Mouse (Mus musculus): Measurements from ENCODE around the gene Sez6l2. TPM values are rescaled to one million over a fixed set of nuclear protein-coding genes. Genes with fewer than 3 reads are reported as not detected.

Gene Sez6l2
- polyA plus RNA-seq, 1 experiment: 364 TPM

GRCm38 (mm10) chr7:127011717-127012116, 61.4 kb downstream of the Sez6l2 start:
- H3K4me1 ChIP-seq (ENCODE audit: control insufficient read depth, insufficient read depth, low read length): peaks cover 54% of the 10 kb centered on the region
- peak in 1 of 2 experiments; percentile 46 for DNase-seq
- no peak overlapping the region for H3K4me3 ChIP-seq (replicated peaks; ENCODE audit: insufficient read depth, low read depth, low read length)
- peak overlapping the region; percentile 2; the same call in 1 of the 2 replicates for H3K27ac ChIP-seq (ENCODE audit: insufficient read depth, low read length)
- no peaks in the 10 kb centered on the region for H3K27me3 ChIP-seq (ENCODE audit: control insufficient read depth, insufficient read depth, low read length)
- no peak for TF ChIP-seq CTCF (IDR thresholded peaks at IDR 0.05; ENCODE audit: borderline replicate concordance, insufficient read depth, low read depth, low read length)
- TF ChIP-seq POLR2A (IDR thresholded peaks at IDR 0.05; ENCODE audit: borderline replicate concordance, insufficient read depth, low read length): no peak
- 46% methylated on average over 2 of the region's 2 CpGs for WGBS

GRCm38 (mm10) chr7:127012374-127012773, 62.0 kb downstream of the Sez6l2 start:
- peak; percentile 48 to 67 for DNase-seq
- H3K27me3 ChIP-seq (ENCODE audit: control insufficient read depth, insufficient read depth, low read length): no peaks in the 10 kb centered on the region

GRCm38 (mm10) chr7:127012845-127013244, 62.5 kb downstream of the Sez6l2 start:
- 83% methylated on average over 10 of the region's 10 CpGs for WGBS
- no peak overlapping the region for H3K4me3 ChIP-seq (replicated peaks; ENCODE audit: insufficient read depth, low read depth, low read length)
- no peak for DNase-seq
- peak overlapping the region; percentile 51 for H3K27ac ChIP-seq (ENCODE audit: insufficient read depth, low read length)
- H3K4me1 ChIP-seq (ENCODE audit: control insufficient read depth, insufficient read depth, low read length): peaks cover 44% of the 10 kb centered on the region
- no peak for TF ChIP-seq CTCF (IDR thresholded peaks at IDR 0.05; ENCODE audit: borderline replicate concordance, insufficient read depth, low read depth, low read length)
- TF ChIP-seq POLR2A (IDR thresholded peaks at IDR 0.05; ENCODE audit: borderline replicate concordance, insufficient read depth, low read length): no peak
- H3K27me3 ChIP-seq (ENCODE audit: control insufficient read depth, insufficient read depth, low read length): no peaks in the 10 kb centered on the region

More at GRCm38 (mm10) chr7:127012374-127012773, 62.0 kb downstream of the Sez6l2 start:
- H3K27ac ChIP-seq (ENCODE audit: insufficient read depth, low read length): peak overlapping the region; percentile 51
- H3K4me1 ChIP-seq (ENCODE audit: control insufficient read depth, insufficient read depth, low read length): peaks cover 48% of the 10 kb centered on the region
- 24% methylated on average over 6 of the region's 6 CpGs for WGBS
- no peak overlapping the region for H3K4me3 ChIP-seq (replicated peaks; ENCODE audit: insufficient read depth, low read depth, low read length)
- TF ChIP-seq CTCF (IDR thresholded peaks at IDR 0.05; ENCODE audit: borderline replicate concordance, insufficient read depth, low read depth, low read length): no peak
- peak; percentile 14; the same call in 1 of the 2 replicates for TF ChIP-seq POLR2A (IDR thresholded peaks at IDR 0.05; ENCODE audit: borderline replicate concordance, insufficient read depth, low read length)

- no peaks in the 10 kb centered on the region for H3K27me3 ChIP-seq (ENCODE audit: control insufficient read depth, insufficient read depth, low read length)
- H3K4me1 ChIP-seq (ENCODE audit: control insufficient read depth, insufficient read depth, low read length): peaks cover 42% of the 10 kb centered on the region
- DNase-seq: no peak
- H3K27ac ChIP-seq (ENCODE audit: insufficient read depth, low read length): peak overlapping the region; percentile 40; the same call in 1 of the 2 replicates
- peak overlapping the region; percentile 16 for H3K4me3 ChIP-seq (replicated peaks; ENCODE audit: insufficient read depth, low read depth, low read length)
- TF ChIP-seq CTCF (IDR thresholded peaks at IDR 0.05; ENCODE audit: borderline replicate concordance, insufficient read depth, low read depth, low read length): no peak
- peak; percentile 16; the same call in 1 of the 2 replicates for TF ChIP-seq POLR2A (IDR thresholded peaks at IDR 0.05; ENCODE audit: borderline replicate concordance, insufficient read depth, low read length)
- 70% methylated on average over 6 of the region's 6 CpGs for WGBS
Measured at GRCm38 (mm10) chr7:127013385-127013784, 63.0 kb downstream of the Sez6l2 start.

- Histone ChIP-seq H3K4me3 (replicated peaks; ENCODE audit: insufficient read depth, low read depth, low read length) (peak within 1 kb of the TSS; percentile 76), H3K27ac (ENCODE audit: insufficient read depth, low read length) (peak within 1 kb of the TSS; percentile 72), H3K4me1 (ENCODE audit: control insufficient read depth, insufficient read depth, low read length) (peaks cover 36% of the 10 kb centered on the region), H3K27me3 (ENCODE audit: control insufficient read depth, insufficient read depth, low read length) (no peaks in the 10 kb centered on the region)
- TF ChIP-seq POLR2A (IDR thresholded peaks at IDR 0.05; ENCODE audit: borderline replicate concordance, insufficient read depth, low read length) (peak; percentile 31; the same call in 1 of the 2 replicates), CTCF (IDR thresholded peaks at IDR 0.05; ENCODE audit: borderline replicate concordance, insufficient read depth, low read depth, low read length) (no peak)
- WGBS: 44% methylated on average over 11 of the region's 11 CpGs
- DNase-seq: peak; percentile 69 to 72
Measured at GRCm38 (mm10) chr7:127014320-127014719, 64.0 kb downstream of the Sez6l2 start, which contains the start of gene Mvp. Gene Mvp, minus strand, starts transcription at chr7:127014621.

- Histone ChIP-seq H3K27me3 (ENCODE audit: control insufficient read depth, insufficient read depth, low read length) (no peaks in the 10 kb centered on the region), H3K27ac (ENCODE audit: insufficient read depth, low read length) (no peak overlapping the region), H3K4me3 (replicated peaks; ENCODE audit: insufficient read depth, low read depth, low read length) (no peak overlapping the region), H3K4me1 (ENCODE audit: control insufficient read depth, insufficient read depth, low read length) (peaks cover 29% of the 10 kb centered on the region)
- 91% methylated on average over 12 of the region's 12 CpGs for WGBS
- DNase-seq: peak in 1 of 2 experiments; percentile 26
- TF ChIP-seq POLR2A (IDR thresholded peaks at IDR 0.05; ENCODE audit: borderline replicate concordance, insufficient read depth, low read length) (no peak), CTCF (IDR thresholded peaks at IDR 0.05; ENCODE audit: borderline replicate concordance, insufficient read depth, low read depth, low read length) (no peak)
Measured at GRCm38 (mm10) chr7:127014993-127015392, 64.6 kb downstream of the Sez6l2 start.

GRCm38 (mm10) chr7:127016081-127016480, 65.7 kb downstream of the Sez6l2 start:
- H3K4me3 ChIP-seq (replicated peaks; ENCODE audit: insufficient read depth, low read depth, low read length): peak overlapping the region; percentile 93
- H3K27me3 ChIP-seq (ENCODE audit: control insufficient read depth, insufficient read depth, low read length): no peaks in the 10 kb centered on the region
- peak overlapping the region; percentile 98 for H3K27ac ChIP-seq (ENCODE audit: insufficient read depth, low read length)
- H3K4me1 ChIP-seq (ENCODE audit: control insufficient read depth, insufficient read depth, low read length): peaks cover 25% of the 10 kb centered on the region
- 2% methylated on average over 10 of the region's 10 CpGs for WGBS
- TF ChIP-seq CTCF (IDR thresholded peaks at IDR 0.05; ENCODE audit: borderline replicate concordance, insufficient read depth, low read depth, low read length) (no peak), POLR2A (IDR thresholded peaks at IDR 0.05; ENCODE audit: borderline replicate concordance, insufficient read depth, low read length) (peak; percentile 23; the same call in 1 of the 2 replicates)
- peak; percentile 72 to 82 for DNase-seq

- DNase-seq: no peak
- Histone ChIP-seq H3K4me1 (ENCODE audit: control insufficient read depth, insufficient read depth, low read length) (peaks cover 25% of the 10 kb centered on the region), H3K27me3 (ENCODE audit: control insufficient read depth, insufficient read depth, low read length) (no peaks in the 10 kb centered on the region)
Measured at GRCm38 (mm10) chr7:127016481-127016485, 65.9 kb downstream of the Sez6l2 start, which contains the start of gene Pagr1b. Gene Pagr1b, minus strand, starts transcription at chr7:127016484.

More at GRCm38 (mm10) chr7:127016481-127016485, 65.9 kb downstream of the Sez6l2 start, which contains the start of gene Pagr1b:
- TF ChIP-seq CTCF (IDR thresholded peaks at IDR 0.05; ENCODE audit: borderline replicate concordance, insufficient read depth, low read depth, low read length) (no peak), POLR2A (IDR thresholded peaks at IDR 0.05; ENCODE audit: borderline replicate concordance, insufficient read depth, low read length) (no peak)
- Histone ChIP-seq H3K4me3 (replicated peaks; ENCODE audit: insufficient read depth, low read depth, low read length) (peak within 1 kb of the TSS; percentile 93), H3K27ac (ENCODE audit: insufficient read depth, low read length) (peak within 1 kb of the TSS; percentile 98)

Data from cerebellum, adult 2 months (tissue).